16 mouse cellular contexts compared by ENCODE assay signal in genomic region chr2:68442113-68442717, GRCm38 (mm10). TPM values are rescaled to one million over a fixed set of nuclear protein-coding genes. Genes with fewer than 3 reads are reported as not detected.
DNase-seq lines count a peak whose midpoint lies in the region; ATAC-seq and TF ChIP-seq lines count a peak whose summit lies in the region.
"Had no signal": no experiment of that assay in that cellular context is flagged by ENCODE, and none has a peak within 500 bp of the region (broad histone marks: within the 10 kb centered on the region; RNA-seq: fewer than 3 reads in every experiment).

No protein-coding gene starts in this region.

- H3K4me1 ChIP-seq in heart, embryonic 11.5 days (ENCODE audit: control insufficient read depth, insufficient read depth, low read length), result peaks cover 40% of the 10 kb centered on the region
- peaks cover 13% of the 10 kb centered on the region for H3K4me1 ChIP-seq in kidney, embryonic 16.5 days (ENCODE audit: insufficient read depth, low read length)
- peaks cover 7% of the 10 kb centered on the region; the same call in 1 of the 2 replicates for H3K4me1 ChIP-seq in stomach, embryonic 15.5 days
- H3K4me1 ChIP-seq in stomach, postnatal 0 days (replicated peaks; ENCODE audit: control insufficient read depth, insufficient read depth), result no peaks in the 10 kb centered on the region
- H3K4me1 ChIP-seq in stomach, embryonic 16.5 days (ENCODE audit: control insufficient read depth, insufficient read depth, low read length), result peaks cover 8% of the 10 kb centered on the region; the same call in 1 of the 2 replicates

- TF ChIP-seq EP300 in stomach, postnatal 0 days (optimal IDR thresholded peaks at IDR 0.05), result no peak

- no peak overlapping the region for H3K4me2 ChIP-seq in heart, embryonic 11.5 days
- no peak overlapping the region for H3K4me2 ChIP-seq in kidney, embryonic 16.5 days (replicated peaks; ENCODE audit: low read depth, low read length)
- no peak overlapping the region for H3K4me2 ChIP-seq in stomach, embryonic 15.5 days
- H3K4me2 ChIP-seq in stomach, postnatal 0 days (replicated peaks; ENCODE audit: low read depth), result no peak overlapping the region
- H3K4me2 ChIP-seq in stomach, embryonic 16.5 days (ENCODE audit: low read depth, low read length), result no peak overlapping the region
- H3K4me2 ChIP-seq: limb, embryonic 15.5 days had no signal

- H3K4me3 ChIP-seq in heart, embryonic 11.5 days (ENCODE audit: low read depth, low read length), result no peak overlapping the region
- H3K4me3 ChIP-seq in kidney, embryonic 16.5 days (ENCODE audit: low read length), result no peak overlapping the region
- no peak overlapping the region for H3K4me3 ChIP-seq in stomach, embryonic 15.5 days (replicated peaks)
- H3K4me3 ChIP-seq in stomach, postnatal 0 days (ENCODE audit: low read depth, low read length), result no peak overlapping the region
- H3K4me3 ChIP-seq in stomach, embryonic 16.5 days (replicated peaks; ENCODE audit: low read length), result no peak overlapping the region
- H3K4me3 ChIP-seq: limb, embryonic 15.5 days; myocyte had no signal

- no peaks in the 10 kb centered on the region for H3K9me3 ChIP-seq in heart, embryonic 11.5 days (replicated peaks; ENCODE audit: control insufficient read depth, low read length)
- no peaks in the 10 kb centered on the region for H3K9me3 ChIP-seq in kidney, embryonic 16.5 days (ENCODE audit: low read length)
- no peaks in the 10 kb centered on the region for H3K9me3 ChIP-seq in stomach, embryonic 15.5 days
- H3K9me3 ChIP-seq in stomach, postnatal 0 days (ENCODE audit: control insufficient read depth, low read length), result no peaks in the 10 kb centered on the region
- H3K9me3 ChIP-seq in stomach, embryonic 16.5 days (replicated peaks; ENCODE audit: control insufficient read depth, low read length), result no peaks in the 10 kb centered on the region
- H3K9me3 ChIP-seq: limb, embryonic 15.5 days had no signal

- 33% methylated on average over 5 of the region's 5 CpGs for WGBS in heart, embryonic 11.5 days (ENCODE audit: insufficient replicate concordance)
- 40% methylated on average over 5 of the region's 5 CpGs for WGBS in kidney, embryonic 16.5 days
- WGBS in stomach, embryonic 15.5 days, result 36% methylated on average over 5 of the region's 5 CpGs
- WGBS in stomach, postnatal 0 days, result 35% methylated on average over 5 of the region's 5 CpGs
- WGBS in stomach, embryonic 16.5 days, result 33% methylated on average over 5 of the region's 5 CpGs

- no peak for TF ChIP-seq CTCF in stomach, postnatal 0 days (IDR thresholded peaks at IDR 0.05; ENCODE audit: low read depth)

- H3K9ac ChIP-seq in heart, embryonic 11.5 days (ENCODE audit: low read depth, low read length), result no peak overlapping the region
- no peak overlapping the region for H3K9ac ChIP-seq in kidney, embryonic 16.5 days (replicated peaks; ENCODE audit: low read length)
- H3K9ac ChIP-seq in stomach, embryonic 15.5 days, result no peak overlapping the region
- no peak overlapping the region for H3K9ac ChIP-seq in stomach, postnatal 0 days (ENCODE audit: low read length)
- H3K9ac ChIP-seq in stomach, embryonic 16.5 days (ENCODE audit: low read length), result no peak overlapping the region
- H3K9ac ChIP-seq: limb, embryonic 15.5 days had no signal

- H3K27ac ChIP-seq in heart, embryonic 11.5 days (ENCODE audit: low read depth, low read length), result peak overlapping the region; percentile 55
- peak overlapping the region; percentile 59; the same call in 1 of the 2 replicates for H3K27ac ChIP-seq in kidney, embryonic 16.5 days (ENCODE audit: low read length)
- H3K27ac ChIP-seq in stomach, embryonic 15.5 days, result peak overlapping the region; percentile 33; the same call in 1 of the 2 replicates
- no peak overlapping the region for H3K27ac ChIP-seq in stomach, postnatal 0 days (replicated peaks)
- H3K27ac ChIP-seq in stomach, embryonic 16.5 days (ENCODE audit: low read length), result 0 out of 2 replicates have a peak overlapping the region, but pooled peaks have one; percentile 26
- H3K27ac ChIP-seq: limb, embryonic 15.5 days had no signal

- DNase-seq in heart, adult 8-10 months (ENCODE audit: low spot score), result no peak
- no peak for DNase-seq in kidney, adult 11 months
- no peak for DNase-seq in stomach, postnatal 0 days (ENCODE audit: low spot score)
- DNase-seq in spleen, adult 12 weeks (ENCODE audit: low spot score), result no peak
- DNase-seq: adrenal gland, postnatal 10 days; cerebellum, adult 9-11 months; layer of hippocampus, adult 9-11 months; right cerebral cortex, postnatal 25 days had no signal

- ATAC-seq in heart, embryonic 11.5 days (replicated peaks; ENCODE audit: insufficient number of reproducible peaks, low FRiP score, low TSS enrichment), result no peak
- no peak; the same call in 1 of the 2 replicates for ATAC-seq in kidney, embryonic 16.5 days (ENCODE audit: low FRiP score, low TSS enrichment)
- ATAC-seq in stomach, embryonic 15.5 days (ENCODE audit: insufficient read depth, low FRiP score, low read depth), result peak; percentile 59
- no peak for ATAC-seq in stomach, postnatal 0 days (ENCODE audit: low FRiP score, low TSS enrichment)
- ATAC-seq in stomach, embryonic 16.5 days (ENCODE audit: insufficient read depth, low FRiP score), result no peak; the same call in 1 of the 2 replicates
- ATAC-seq: forebrain, embryonic 16.5 days; intestine, embryonic 16.5 days had no signal

- no peaks in the 10 kb centered on the region for H3K36me3 ChIP-seq in heart, embryonic 11.5 days (ENCODE audit: control insufficient read depth, insufficient read depth, low read length)
- no peaks in the 10 kb centered on the region for H3K36me3 ChIP-seq in kidney, embryonic 16.5 days (ENCODE audit: insufficient read depth, low read length)
- no peaks in the 10 kb centered on the region for H3K36me3 ChIP-seq in stomach, embryonic 15.5 days
- no peaks in the 10 kb centered on the region for H3K36me3 ChIP-seq in stomach, postnatal 0 days (ENCODE audit: control insufficient read depth, insufficient read depth, low read length)
- H3K36me3 ChIP-seq in stomach, embryonic 16.5 days (ENCODE audit: control insufficient read depth, insufficient read depth, low read length), result no peaks in the 10 kb centered on the region
- H3K36me3 ChIP-seq: limb, embryonic 15.5 days had no signal

- no peaks in the 10 kb centered on the region for H3K27me3 ChIP-seq in heart, embryonic 11.5 days (ENCODE audit: control insufficient read depth, insufficient read depth, low read length)
- H3K27me3 ChIP-seq in kidney, embryonic 16.5 days (ENCODE audit: insufficient read depth, low read length), result no peaks in the 10 kb centered on the region
- no peaks in the 10 kb centered on the region for H3K27me3 ChIP-seq in stomach, embryonic 15.5 days (replicated peaks)
- no peaks in the 10 kb centered on the region for H3K27me3 ChIP-seq in stomach, postnatal 0 days (ENCODE audit: control insufficient read depth, insufficient read depth, low read length)
- H3K27me3 ChIP-seq in stomach, embryonic 16.5 days (ENCODE audit: control insufficient read depth, insufficient read depth, low read length), result no peaks in the 10 kb centered on the region
- H3K27me3 ChIP-seq: limb, embryonic 15.5 days had no signal

RNA-seq across cellular contexts. Expression of gene Stk39, which starts 29.9 kb away (rescaled TPM):
- 58.3 and 66.5 TPM in 2 replicates for polyA plus RNA-seq in heart, embryonic 11.5 days (2014; fragmentation: Nextera tagmentation; extraction: Ambion mirVana)
- total RNA-seq in heart, adult 8-10 months (2022), result 10 to 100 TPM; 63.7 to 93.6 (median 79.1) TPM
- 11.7 and 14.9 TPM in 2 replicates for polyA plus RNA-seq in kidney, embryonic 16.5 days (2015; fragmentation: Nextera tagmentation; extraction: Ambion mirVana)
- 20.3 and 21.7 TPM in 2 replicates for polyA plus RNA-seq in stomach, embryonic 15.5 days (2015; fragmentation: Nextera tagmentation; extraction: Ambion mirVana)
- 20.9 and 23.6 TPM in 2 replicates for polyA plus RNA-seq in stomach, postnatal 0 days (2015; fragmentation: Nextera tagmentation; extraction: Ambion mirVana)
- polyA plus RNA-seq in stomach, embryonic 16.5 days (2015; fragmentation: Nextera tagmentation; extraction: Ambion mirVana), result 8.6 and 9.4 TPM in 2 replicates
